Mouse (Mus musculus) ES-Bruce4 (cell line): ENCODE measurements around the gene Olfr1370. TPM values are rescaled to one million over a fixed set of nuclear protein-coding genes. Genes with fewer than 3 reads are reported as not detected.
"Not testable (repeated sequence)": the region's sequence is repeated elsewhere in the genome, so short reads cannot be mapped to it uniquely, and the experiment has no call there.

Source experiments
- H3K27ac ChIP-seq: 2 replicates; pipeline ENCODE4 v1.5.1; 2012; ENCODE audit warnings: low read length, inconsistent platforms; ENCODE audit not compliant: insufficient read depth
- H3K27me3 ChIP-seq: 2 replicates; pipeline ENCODE4 v1.6.1; 2012; ENCODE audit warnings: mild to moderate bottlenecking, low read length, inconsistent platforms; ENCODE audit not compliant: control insufficient read depth, poor library complexity, insufficient read depth, severe bottlenecking
- H3K36me3 ChIP-seq: 2 replicates; pipeline ENCODE4 v1.6.1; 2012; ENCODE audit warnings: inconsistent platforms, mild to moderate bottlenecking, low read length, moderate library complexity; ENCODE audit not compliant: control insufficient read depth, poor library complexity, insufficient read depth, severe bottlenecking
- H3K4me1 ChIP-seq: one replicate; pipeline ENCODE4 v1.8.1; 2011; ENCODE audit warnings: low read length; ENCODE audit not compliant: control insufficient read depth, insufficient read depth
- H3K4me3 ChIP-seq: 2 replicates; pipeline ENCODE4 v1.5.1; 2011; ENCODE audit warnings: low read depth, mild to moderate bottlenecking, low read length
- H3K9ac ChIP-seq: 2 replicates; pipeline ENCODE4 v1.6.1; 2012; ENCODE audit warnings: low read depth, mild to moderate bottlenecking, inconsistent platforms; ENCODE audit not compliant: poor library complexity, severe bottlenecking
- H3K9me3 ChIP-seq: replicated peaks from 2 replicates; pipeline ENCODE4 v1.6.1; 2012; ENCODE audit warnings: mild to moderate bottlenecking, low read length, inconsistent platforms; ENCODE audit not compliant: control insufficient read depth, poor library complexity, insufficient read depth, severe bottlenecking
- CTCF ChIP-seq: IDR thresholded peaks from one replicate; pipeline ENCODE4 v1.8.1; 2011; ENCODE audit warnings: low read depth, low read length
- EP300 ChIP-seq: IDR thresholded peaks from 2 replicates; pipeline ENCODE4 v1.6.1; 2011; ENCODE audit warnings: low read depth, low read length; ENCODE audit not compliant: insufficient read depth
- POLR2A ChIP-seq: IDR thresholded peaks from one replicate; pipeline ENCODE4 v1.8.1; 2011; ENCODE audit warnings: low read length; ENCODE audit not compliant: insufficient read depth
- polyA plus RNA-seq: library from polyadenylated mRNA; stranded (reverse); fragments of >200 nt; gene quantifications from 2 replicates; pipeline ENCODE4 v1.2.4, GENCODE M21; 2011; ENCODE audit warnings: low read depth; ENCODE audit not compliant: missing spikeins, insufficient read depth, insufficient read length

Olfr1370 gene
- polyA plus RNA-seq: not detected in 2 replicates

DNA sequence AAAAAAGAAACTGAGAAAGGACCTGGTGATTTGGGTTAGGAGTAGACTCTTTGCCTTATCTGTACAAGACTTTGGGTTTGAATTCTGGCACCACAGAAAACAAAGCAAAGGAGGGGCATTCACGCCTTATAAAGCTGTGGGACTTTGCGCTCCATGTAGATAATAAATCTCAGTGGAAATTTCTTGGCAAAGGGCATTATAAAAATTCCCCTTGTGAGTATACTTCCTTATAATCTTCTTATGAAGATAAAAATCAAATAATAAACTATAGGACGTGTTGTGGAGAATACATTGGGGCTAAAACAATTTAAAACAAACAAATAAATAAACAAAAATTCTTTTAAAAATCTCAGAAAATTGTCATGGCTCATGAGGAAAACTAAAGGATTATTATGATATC, at the start of gene Olfr1370:
TSS of gene Olfr1370 (minus strand) at position 101 of the 400 bp plus-strand sequence.
- Histone ChIP-seq H3K27ac (no peak within 1 kb of the TSS), H3K9ac (no peak within 1 kb of the TSS), H3K36me3 (no peaks in the 10 kb centered on the region), H3K4me3 (no peak within 1 kb of the TSS), H3K4me1 (no peaks in the 10 kb centered on the region), H3K9me3 (no peaks in the 10 kb centered on the region), H3K27me3 (no peaks in the 10 kb centered on the region)
- TF ChIP-seq POLR2A: no peak
- TF ChIP-seq CTCF: no peak
- no peak for TF ChIP-seq EP300

DNA sequence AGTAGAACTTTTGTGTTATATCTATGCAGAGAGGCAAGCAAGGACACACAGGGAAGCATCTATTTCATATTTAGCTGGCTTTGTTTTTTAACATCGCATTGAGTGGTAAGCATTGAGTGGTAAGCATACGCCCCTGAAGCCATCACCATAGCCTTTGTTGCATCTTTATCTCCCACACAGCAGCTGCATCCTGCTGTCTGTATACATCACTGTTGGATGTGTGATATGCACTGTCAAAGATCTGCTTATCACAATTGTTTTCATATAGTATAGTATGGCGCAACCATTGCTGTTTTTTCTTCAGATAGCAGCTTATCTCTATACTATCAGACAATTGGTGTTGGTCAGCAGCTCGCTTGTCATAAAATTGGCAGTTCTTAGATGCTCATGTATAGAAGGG, 39.4 kb upstream of the Olfr1370 start:
- no peaks in the 10 kb centered on the region for H3K36me3 ChIP-seq
- TF ChIP-seq CTCF (no peak), POLR2A (no peak), EP300 (no peak)
- no peak overlapping the region for H3K9ac ChIP-seq
- no peaks in the 10 kb centered on the region for H3K9me3 ChIP-seq
- no peak overlapping the region for H3K27ac ChIP-seq
- no peaks in the 10 kb centered on the region for H3K4me1 ChIP-seq
- H3K4me3 ChIP-seq: no peak overlapping the region
- no peaks in the 10 kb centered on the region for H3K27me3 ChIP-seq

DNA sequence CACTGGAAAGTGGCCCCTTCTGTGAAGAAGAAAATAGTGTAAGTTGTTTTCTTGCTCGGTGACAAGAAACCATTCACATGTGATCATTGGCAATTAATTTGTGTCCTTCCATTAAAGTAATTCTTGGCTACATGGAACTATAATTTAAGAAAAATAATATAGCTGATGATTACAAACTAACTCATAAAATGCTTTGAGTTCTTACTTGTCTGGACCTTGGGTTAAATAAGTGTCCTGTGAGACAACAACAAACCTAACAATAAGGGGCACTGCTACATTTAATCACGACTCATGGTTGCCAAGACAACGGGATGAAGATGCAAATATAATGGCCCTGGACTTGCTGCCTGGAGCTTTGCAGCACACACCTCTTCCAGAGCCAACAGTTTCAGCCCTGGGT, 36.4 kb upstream of the Olfr1370 start, which contains the start of gene Olfr1369-ps1:
TSS of gene Olfr1369-ps1 (plus strand) at position 301 of the 400 bp plus-strand sequence.
- H3K27ac ChIP-seq, H3K4me3 ChIP-seq, H3K27me3 ChIP-seq, H3K4me1 ChIP-seq, H3K9me3 ChIP-seq, H3K36me3 ChIP-seq, H3K9ac ChIP-seq: not testable (repeated sequence)

DNA sequence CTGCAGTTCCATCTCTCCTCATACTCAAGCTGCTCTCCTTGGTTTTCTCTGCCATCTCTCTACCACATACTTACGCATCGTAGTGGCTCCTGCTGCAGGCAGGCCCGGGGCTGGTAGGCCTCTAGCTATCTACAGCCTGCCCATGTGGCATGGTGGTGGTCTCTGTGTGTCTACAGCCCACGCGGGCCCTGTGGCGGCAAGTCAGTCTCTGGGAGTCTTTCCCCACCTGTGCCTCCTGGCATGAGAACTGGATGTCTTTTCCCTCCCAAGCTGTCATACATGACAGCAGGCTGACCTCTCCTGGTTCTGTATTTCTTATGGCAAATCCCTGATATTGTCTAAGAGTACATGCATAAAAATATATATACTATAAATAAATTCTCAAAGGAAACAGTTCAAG, 35.7 kb upstream of the Olfr1370 start:
- Histone ChIP-seq H3K27me3 (no peaks in the 10 kb centered on the region), H3K9ac (no peak overlapping the region), H3K9me3 (no peaks in the 10 kb centered on the region), H3K36me3 (no peaks in the 10 kb centered on the region), H3K4me3 (no peak overlapping the region), H3K4me1 (no peaks in the 10 kb centered on the region), H3K27ac (no peak overlapping the region)
- TF ChIP-seq POLR2A: no peak
- TF ChIP-seq CTCF: no peak
- TF ChIP-seq EP300: no peak

DNA sequence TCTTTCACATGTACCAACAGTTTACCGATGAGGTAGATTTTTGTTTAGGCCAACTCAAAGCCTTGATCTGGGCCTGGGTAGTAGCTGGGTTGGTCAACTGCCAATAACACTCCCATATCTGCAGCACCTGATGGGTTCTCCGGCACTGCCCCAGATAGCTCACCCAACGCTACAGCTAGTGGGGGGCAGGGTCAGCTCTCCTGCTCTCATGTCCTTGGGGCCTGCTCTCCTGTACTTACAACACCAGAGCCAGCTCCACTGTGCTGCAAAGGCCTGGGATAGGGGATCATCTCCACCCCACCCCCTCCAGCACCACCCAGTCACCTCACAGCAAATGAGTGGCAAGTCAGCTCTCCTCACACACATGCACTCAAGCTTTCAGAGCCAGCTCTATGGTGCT, 35.0 kb upstream of the Olfr1370 start:
- Histone ChIP-seq H3K27me3 (no peaks in the 10 kb centered on the region), H3K4me3 (no peak overlapping the region), H3K9me3 (no peaks in the 10 kb centered on the region), H3K27ac (no peak overlapping the region), H3K9ac (no peak overlapping the region), H3K36me3 (no peaks in the 10 kb centered on the region), H3K4me1 (no peaks in the 10 kb centered on the region)
- TF ChIP-seq EP300 (no peak), CTCF (no peak), POLR2A (no peak)

DNA sequence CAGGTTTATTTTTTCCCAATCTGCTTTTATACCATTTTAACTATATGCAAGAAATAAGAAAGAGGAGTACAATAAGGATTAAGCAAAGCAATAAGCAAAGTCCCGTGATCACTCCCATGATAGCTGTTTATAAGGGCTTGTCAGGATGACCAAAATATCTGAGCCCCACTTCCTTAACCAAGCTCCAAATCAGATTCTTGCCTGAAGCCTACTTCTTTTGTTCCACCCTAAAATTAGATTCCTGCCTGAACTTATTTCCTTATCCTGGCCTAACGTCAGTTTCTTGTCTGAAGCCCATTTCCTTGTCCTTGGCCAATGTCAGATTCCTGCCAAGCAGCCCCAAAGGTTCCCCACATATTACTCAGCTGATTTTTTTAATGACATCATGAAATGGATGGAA, 7.9 kb upstream of the Olfr1370 start:
- Histone ChIP-seq H3K9me3 (no peaks in the 10 kb centered on the region), H3K4me1 (no peaks in the 10 kb centered on the region), H3K9ac (no peak overlapping the region), H3K27me3 (no peaks in the 10 kb centered on the region), H3K27ac (no peak overlapping the region), H3K36me3 (no peaks in the 10 kb centered on the region), H3K4me3 (no peak overlapping the region)
- TF ChIP-seq POLR2A (no peak), EP300 (no peak), CTCF (no peak)

DNA sequence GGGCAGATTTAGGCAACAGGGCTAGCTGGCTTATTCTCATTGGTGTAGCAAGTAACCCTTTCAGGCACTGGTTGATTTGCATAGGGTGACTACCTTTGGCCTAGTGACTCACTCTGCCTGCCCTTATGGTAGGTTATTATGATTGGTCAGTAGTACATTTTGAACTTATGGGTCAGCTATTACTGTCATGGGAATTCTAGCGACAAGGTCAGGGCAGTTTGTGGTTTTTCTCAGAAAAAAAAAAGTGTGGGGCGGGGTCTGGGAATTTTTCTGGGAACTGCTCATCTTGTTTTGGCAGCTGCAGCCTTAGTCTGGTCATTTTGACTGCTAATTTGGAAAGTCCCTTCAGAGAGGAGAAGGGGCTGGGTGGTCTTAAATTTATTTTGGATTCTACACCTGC, 8.7 kb downstream of the Olfr1370 start:
- Histone ChIP-seq H3K27ac (no peak overlapping the region), H3K9me3 (peaks cover 2% of the 10 kb centered on the region; the same call in 1 of the 2 replicates), H3K4me1 (no peaks in the 10 kb centered on the region), H3K36me3 (no peaks in the 10 kb centered on the region), H3K9ac (no peak overlapping the region), H3K27me3 (no peaks in the 10 kb centered on the region), H3K4me3 (no peak overlapping the region)
- TF ChIP-seq EP300 (no peak), POLR2A (no peak), CTCF (no peak)
